Mouse (Mus musculus) E14TG2a.4 (cell line): ENCODE measurements around the gene Bclaf1.

Experiments
- CTCF ChIP-seq: conservative IDR thresholded peaks from 2 replicates; pipeline ENCODE4 v1.5.1; 2014; ENCODE audit warnings: low read length
- NANOG ChIP-seq: IDR thresholded peaks from 2 replicates; pipeline ENCODE4 v1.6.1; 2014; ENCODE audit warnings: borderline replicate concordance, low read length, mixed read lengths
- POU5F1 ChIP-seq: IDR thresholded peaks from 2 replicates; pipeline ENCODE4 v1.6.1; 2014; ENCODE audit warnings: low read length, borderline replicate concordance

GRCm38 (mm10) chr10:20285289-20285975 is 26.8 kb upstream of the Bclaf1 start:
- no peak for TF ChIP-seq NANOG
- no peak for TF ChIP-seq CTCF
- TF ChIP-seq POU5F1, result no peak
